Mouse (Mus musculus): ENCODE results near the gene Hcn2.

GRCm38 (mm10) chr10:79708668-79709067, 7.8 kb upstream of the Hcn2 start:
- no peak for TF ChIP-seq CTCF (IDR thresholded peaks at IDR 0.05; ENCODE audit: borderline replicate concordance, control insufficient read depth, extremely low read depth, insufficient read depth, low read length, poor library complexity)
- no peak for TF ChIP-seq POLR2A (IDR thresholded peaks at IDR 0.05; ENCODE audit: control insufficient read depth, extremely low read depth, insufficient read depth, low read length, poor library complexity)

Data from thymus, adult 2 months (tissue).